Mouse (Mus musculus) layer of hippocampus, adult 2 months (tissue): Measurements from ENCODE around the gene March4. TPM values are rescaled to one million over a fixed set of nuclear protein-coding genes. Genes with fewer than 3 reads are reported as not detected.
A peak's percentile ranks its signal among the peaks of the same experiment; 100 is the strongest.

ENCODE experiments used
- DNase-seq, 2 experiments: peaks; one replicate each; pipeline ENCODE4 v3.0.0; 2022; ENCODE audit warnings: low spot score in 2 of 2
- H3K27ac ChIP-seq: fragments of 200-600 bp; 2 replicates; pipeline ENCODE4 v1.8.1; 2022
- H3K4me3 ChIP-seq: fragments of 200-600 bp; 2 replicates; pipeline ENCODE4 v1.8.1; 2022; ENCODE audit warnings: mild to moderate bottlenecking
- CTCF ChIP-seq: fragments of 200-600 bp; conservative IDR thresholded peaks from 2 replicates; pipeline ENCODE4 v1.8.1; 2022; ENCODE audit warnings: antibody characterized with exemption, mild to moderate bottlenecking, moderate library complexity
- long read RNA-seq, 2 experiments: library from polyadenylated mRNA; stranded (forward); transcript quantifications; one replicate each; pipeline ENCODE4 v2.0.0; 2021; ENCODE audit warnings: borderline mapping rate in 2 of 2
- total RNA-seq, 2 experiments: library from RNA; stranded (reverse); gene quantifications; 2 replicates each; pipeline ENCODE4 v1.2.3; 2021

The March4 gene
- 10 to 100 TPM; 17.6 to 19.7 TPM for total RNA-seq
- long read RNA-seq, experiment 1, full-length matches to known transcripts, result 8 of 8 reads
- long read RNA-seq, experiment 1, partial matches to known transcripts, result 0 of 8 reads
- long read RNA-seq, experiment 1, other reads (novel, unspliced or antisense), result 0 of 8 reads
- long read RNA-seq, experiment 2, full-length matches to known transcripts, result 12 of 16 reads
- long read RNA-seq, experiment 2, partial matches to known transcripts, result 3 of 16 reads
- long read RNA-seq, experiment 2, other reads (novel, unspliced or antisense), result 1 of 16 reads

GRCm38 (mm10) chr1:72536611-72537351 lies at the start of gene March4:
Gene March4, minus strand, starts transcription at chr1:72536930.
- peak; percentile 74 to 80 for DNase-seq
- TF ChIP-seq CTCF, result no peak
- H3K4me3 ChIP-seq, result peak within 1 kb of the TSS; percentile 79
- peak within 1 kb of the TSS; percentile 95 for H3K27ac ChIP-seq

GRCm38 (mm10) chr1:72585971-72586875 lies 49.5 kb upstream of the March4 start:
- Histone ChIP-seq H3K27ac (no peak overlapping the region), H3K4me3 (no peak overlapping the region)
- DNase-seq, result no peak
- no peak for TF ChIP-seq CTCF

GRCm38 (mm10) chr1:72583906-72584305 lies 47.2 kb upstream of the March4 start:
- no peak for DNase-seq
- no peak for TF ChIP-seq CTCF
- Histone ChIP-seq H3K27ac (peak overlapping the region; percentile 94), H3K4me3 (peak overlapping the region; percentile 94)

GRCm38 (mm10) chr1:72582947-72583731 lies 46.4 kb upstream of the March4 start, which contains the start of gene Smarcal1:
Gene Smarcal1, plus strand, starts transcription at chr1:72583251.
- peak within 1 kb of the TSS; percentile 94 for H3K4me3 ChIP-seq
- DNase-seq, result peak; percentile 94 to 98
- H3K27ac ChIP-seq, result peak within 1 kb of the TSS; percentile 94
- no peak for TF ChIP-seq CTCF

- peak in 1 of 2 experiments; percentile 34 for DNase-seq
- H3K27ac ChIP-seq, result peak overlapping the region; percentile 80
- peak overlapping the region; percentile 42 for H3K4me3 ChIP-seq
- no peak for TF ChIP-seq CTCF
These were observed 42.1 kb upstream of the March4 start for GRCm38 (mm10) chr1:72578806-72579205.

GRCm38 (mm10) chr1:72578351-72578750 lies 41.6 kb upstream of the March4 start:
- peak in 1 of 2 experiments; percentile 53 for DNase-seq
- H3K27ac ChIP-seq, result peak overlapping the region; percentile 80
- H3K4me3 ChIP-seq, result peak overlapping the region; percentile 42
- TF ChIP-seq CTCF, result no peak

GRCm38 (mm10) chr1:72577481-72577922 lies 40.8 kb upstream of the March4 start:
- no peak overlapping the region for H3K4me3 ChIP-seq
- no peak for DNase-seq
- no peak for TF ChIP-seq CTCF
- H3K27ac ChIP-seq, result peak overlapping the region; percentile 80

GRCm38 (mm10) chr1:72575121-72575520 lies 38.4 kb upstream of the March4 start:
- peak; percentile 77 for TF ChIP-seq CTCF
- Histone ChIP-seq H3K27ac (no peak overlapping the region), H3K4me3 (no peak overlapping the region)
- no peak for DNase-seq

GRCm38 (mm10) chr1:72574608-72575007 lies 37.9 kb upstream of the March4 start:
- no peak overlapping the region for H3K27ac ChIP-seq

GRCm38 (mm10) chr1:72574047-72574446 lies 37.3 kb upstream of the March4 start:
- DNase-seq, result no peak
- Histone ChIP-seq H3K4me3 (no peak overlapping the region), H3K27ac (no peak overlapping the region)
- no peak for TF ChIP-seq CTCF

More at GRCm38 (mm10) chr1:72574608-72575007, 37.9 kb upstream of the March4 start:
- no peak for TF ChIP-seq CTCF
- H3K4me3 ChIP-seq, result no peak overlapping the region
- DNase-seq, result no peak

GRCm38 (mm10) chr1:72568725-72569124 lies 32.0 kb upstream of the March4 start:
- no peak for TF ChIP-seq CTCF
- Histone ChIP-seq H3K4me3 (no peak overlapping the region), H3K27ac (no peak overlapping the region)
- DNase-seq, result no peak

- TF ChIP-seq CTCF, result no peak
- Histone ChIP-seq H3K4me3 (no peak overlapping the region), H3K27ac (no peak overlapping the region)
- no peak for DNase-seq
These were observed 30.3 kb upstream of the March4 start for GRCm38 (mm10) chr1:72567056-72567455.
